In genomic region chr3:130535021-130535420, GRCm38 (mm10) we compare ENCODE assay signal across 14 mouse cellular contexts.
DNase-seq lines count a peak whose midpoint lies in the region.
"Had no signal": no experiment of that assay in that cellular context is flagged by ENCODE, and none has a peak within 500 bp of the region (broad histone marks: within the 10 kb centered on the region; RNA-seq: fewer than 3 reads in every experiment).

No protein-coding gene starts in this region.

- DNase-seq in cerebellum, postnatal 14 days = peak; percentile 32 to 56
- no peak for DNase-seq in cerebellum, adult 11-12 months
- DNase-seq in left cerebral cortex, postnatal 4 days = peak; percentile 1
- DNase-seq in left cerebral cortex, postnatal 10 days (ENCODE audit: extremely low spot score in 1 of 2, low spot score in 2 of 2) = no peak
- DNase-seq in lung, postnatal 36 days = peak; percentile 0
- DNase-seq in lung, adult 18-20 months = no peak
- DNase-seq: adrenal gland, adult 2 months; adrenal gland, postnatal 10 days; adrenal gland, postnatal 25 days; cerebellum, adult 11 months; cerebellum, adult 2 months; cerebellum, adult 9-11 months; cerebellum, postnatal 36 days; embryo, embryonic 11 days had no signal

- intact Hi-C loops in left cerebral cortex, postnatal 4 days (cut with DNase I) = no loop called here
- intact Hi-C loops in left cerebral cortex, postnatal 10 days (cut with DNase I) = no loop called here

Comparison
In these comparisons a context has a peak if more than half of its experiments do, and no peak if none do; other contexts are left out.
1. DNase-seq: peak in cerebellum, postnatal 14 days (2 of 2), left cerebral cortex, postnatal 4 days (single experiment) and lung, postnatal 36 days (single experiment); none in cerebellum, adult 11-12 months (single experiment), left cerebral cortex, postnatal 10 days (0 of 2) and lung, adult 18-20 months (0 of 2).